Mouse (Mus musculus) monocyte, adult 5-6 weeks (primary cell): Measurements from ENCODE around the gene Auh. TPM values are rescaled to one million over a fixed set of nuclear protein-coding genes. Genes with fewer than 3 reads are reported as not detected.
A peak's percentile ranks its signal among the peaks of the same experiment; 100 is the strongest.

Source experiments
- ATAC-seq: fragments of 153-309, 156-312 bp; replicated peaks from 2 replicates; pipeline ENCODE4 v1.8.0; 2017; ENCODE audit warnings: mild to moderate bottlenecking; ENCODE audit not compliant: low TSS enrichment, insufficient number of reproducible peaks, severe bottlenecking, poor library complexity, low FRiP score
- total RNA-seq: library from RNA; stranded (forward); fragments of 200-1000, 200-491, 200-594 nt; gene quantifications from 3 replicates; pipeline ENCODE4 v1.2.3, GENCODE M21; 2017

The Auh gene
- total RNA-seq, 1 experiment from 2014 or later, result 69.5 TPM

GRCm38 (mm10) chr13:52930582-52930981, 1.1 kb upstream of the Auh start:
- ATAC-seq, result no peak

- no peak for ATAC-seq
These were observed 1.1 kb downstream of the Auh start for GRCm38 (mm10) chr13:52928392-52928791.

GRCm38 (mm10) chr13:52924457-52924856, 5.0 kb downstream of the Auh start:
- ATAC-seq, result no peak

GRCm38 (mm10) chr13:52921966-52922365, 7.5 kb downstream of the Auh start:
- no peak for ATAC-seq

GRCm38 (mm10) chr13:52921065-52921825, 8.2 kb downstream of the Auh start:
- ATAC-seq, result no peak

- no peak for ATAC-seq
These were observed 9.6 kb downstream of the Auh start for GRCm38 (mm10) chr13:52919790-52920352.

GRCm38 (mm10) chr13:52918333-52918732, 11.1 kb downstream of the Auh start:
- ATAC-seq, result no peak

- ATAC-seq, result peak; percentile 91
These were observed 14.8 kb downstream of the Auh start for GRCm38 (mm10) chr13:52914591-52915110.

GRCm38 (mm10) chr13:52913926-52914325, 15.6 kb downstream of the Auh start:
- no peak for ATAC-seq

- no peak for ATAC-seq
These were observed 17.0 kb downstream of the Auh start for GRCm38 (mm10) chr13:52912495-52912894.

- no peak for ATAC-seq
These were observed 18.2 kb downstream of the Auh start for GRCm38 (mm10) chr13:52911259-52911658.

- no peak for ATAC-seq
These were observed 23.2 kb downstream of the Auh start for GRCm38 (mm10) chr13:52906296-52906695.

- no peak for ATAC-seq
These were observed 25.3 kb downstream of the Auh start for GRCm38 (mm10) chr13:52904175-52904574.

GRCm38 (mm10) chr13:52903767-52904166, 25.7 kb downstream of the Auh start:
- no peak for ATAC-seq

- no peak for ATAC-seq
These were observed 27.0 kb downstream of the Auh start for GRCm38 (mm10) chr13:52902517-52902916.

- no peak for ATAC-seq
These were observed 29.8 kb downstream of the Auh start for GRCm38 (mm10) chr13:52899664-52900063.

GRCm38 (mm10) chr13:52897806-52898205, 31.7 kb downstream of the Auh start:
- no peak for ATAC-seq

- ATAC-seq, result no peak
These were observed 36.7 kb downstream of the Auh start for GRCm38 (mm10) chr13:52892791-52893190.

GRCm38 (mm10) chr13:52892065-52892503, 37.4 kb downstream of the Auh start:
- ATAC-seq, result no peak

- no peak for ATAC-seq
These were observed 39.2 kb downstream of the Auh start for GRCm38 (mm10) chr13:52890313-52890712.
